Mouse (Mus musculus) cerebellum, adult 2 months (tissue): ENCODE measurements at regions not wholly inside any gene's neighbourhood (a gene's known extent, or its start where the extent isn't known, plus 50 kb on each side); places are given as distances from the start of the nearest gene placed in this dataset.
A peak's percentile ranks its signal among the peaks of the same experiment; 100 is the strongest.

Source experiments
- DNase-seq, 2 experiments: peaks; one replicate each; pipeline ENCODE4 v3.0.0; 2021
- H3K27ac ChIP-seq: fragments of 200-500 bp; 2 replicates; pipeline ENCODE4 v1.5.1; 2012; ENCODE audit warnings: low read length, control low read depth, inconsistent platforms; ENCODE audit not compliant: insufficient read depth
- H3K27me3 ChIP-seq: fragments of 200-500 bp; 2 replicates; pipeline ENCODE4 v1.6.1; 2012; ENCODE audit warnings: inconsistent platforms, mild to moderate bottlenecking, low read length, moderate library complexity; ENCODE audit not compliant: control insufficient read depth, insufficient read depth
- H3K4me1 ChIP-seq: fragments of 200-500 bp; 2 replicates; pipeline ENCODE4 v1.6.1; 2011; ENCODE audit warnings: low read length; ENCODE audit not compliant: control insufficient read depth, insufficient read depth
- H3K4me3 ChIP-seq: fragments of 200-500 bp; replicated peaks from 2 replicates; pipeline ENCODE3; 2011; ENCODE audit warnings: mild to moderate bottlenecking, low read depth, low read length, control low read depth; ENCODE audit not compliant: insufficient read depth
- CTCF ChIP-seq: fragments of 200-500 bp; IDR thresholded peaks from 2 replicates; pipeline ENCODE4 v1.5.1; 2011; ENCODE audit warnings: low read depth, mild to moderate bottlenecking, control low read depth, low read length, moderate library complexity, borderline replicate concordance; ENCODE audit not compliant: insufficient read depth
- POLR2A ChIP-seq: fragments of 200-500 bp; IDR thresholded peaks from 2 replicates; pipeline ENCODE4 v1.6.1; 2011; ENCODE audit warnings: low read length, control low read depth, borderline replicate concordance; ENCODE audit not compliant: insufficient read depth
- WGBS: fragments of 180-500 bp; shearing (Covaris S2); methylation state at CpG from one replicate; pipeline ENCODE4 v1.1.7; 2018; 5-methylcytosine and 5-hydroxymethylcytosine counted together

GRCm38 (mm10) chr5:136626142-136626771 lies 59.0 kb upstream of the Cux1 start:
- 51% methylated on average over 4 of the region's 4 CpGs for WGBS
- DNase-seq = no peak
- Histone ChIP-seq H3K4me1 (no peaks in the 10 kb centered on the region; the same call in 1 of the 2 replicates), H3K27me3 (no peaks in the 10 kb centered on the region), H3K27ac (no peak overlapping the region), H3K4me3 (no peak overlapping the region)
- TF ChIP-seq CTCF = no peak
- no peak for TF ChIP-seq POLR2A

GRCm38 (mm10) chr5:136626891-136627290 lies 59.6 kb upstream of the Cux1 start:
- TF ChIP-seq CTCF = no peak
- TF ChIP-seq POLR2A = no peak
- WGBS = 65% methylated on average over 2 of the region's 2 CpGs
- H3K4me3 ChIP-seq = no peak overlapping the region

GRCm38 (mm10) chr5:136627671-136628292 lies 60.5 kb upstream of the Cux1 start:
- no peaks in the 10 kb centered on the region; the same call in 1 of the 2 replicates for H3K4me1 ChIP-seq
- TF ChIP-seq POLR2A = no peak
- TF ChIP-seq CTCF = no peak
- no peak overlapping the region for H3K4me3 ChIP-seq
- 22% methylated on average over 11 of the region's 11 CpGs for WGBS
- H3K27me3 ChIP-seq = no peaks in the 10 kb centered on the region
- no peak overlapping the region for H3K27ac ChIP-seq
- peak; percentile 17 to 30 for DNase-seq

More at GRCm38 (mm10) chr5:136626891-136627290, 59.6 kb upstream of the Cux1 start:
- Histone ChIP-seq H3K27me3 (no peaks in the 10 kb centered on the region), H3K4me1 (no peaks in the 10 kb centered on the region; the same call in 1 of the 2 replicates), H3K27ac (no peak overlapping the region)
- DNase-seq = no peak

- TF ChIP-seq CTCF (no peak), POLR2A (no peak)
- Histone ChIP-seq H3K27ac (no peak overlapping the region), H3K4me3 (no peak overlapping the region), H3K27me3 (no peaks in the 10 kb centered on the region), H3K4me1 (no peaks in the 10 kb centered on the region; the same call in 1 of the 2 replicates)
- DNase-seq = no peak
- WGBS = 93% methylated on average over 5 of the region's 5 CpGs
Observed at GRCm38 (mm10) chr5:136628502-136628901, 61.2 kb upstream of the Cux1 start.

- Histone ChIP-seq H3K27ac (no peak overlapping the region), H3K4me1 (no peaks in the 10 kb centered on the region; the same call in 1 of the 2 replicates), H3K27me3 (no peaks in the 10 kb centered on the region), H3K4me3 (no peak overlapping the region)
- TF ChIP-seq POLR2A (no peak), CTCF (no peak)
- no peak for DNase-seq
- 96% methylated on average over 5 of the region's 5 CpGs for WGBS
Observed at GRCm38 (mm10) chr5:136632286-136632685, 60.7 kb upstream of the Myl10 start.

GRCm38 (mm10) chr5:136633901-136634300 lies 59.0 kb upstream of the Myl10 start:
- Histone ChIP-seq H3K27me3 (no peaks in the 10 kb centered on the region; the same call in 1 of the 2 replicates), H3K4me3 (no peak overlapping the region), H3K27ac (no peak overlapping the region), H3K4me1 (no peaks in the 10 kb centered on the region)
- no peak for DNase-seq
- 54% methylated on average over 6 of the region's 6 CpGs for WGBS
- TF ChIP-seq POLR2A (no peak), CTCF (no peak)

GRCm38 (mm10) chr5:136635119-136635518 lies 57.8 kb upstream of the Myl10 start:
- TF ChIP-seq POLR2A (no peak), CTCF (no peak)
- no peak overlapping the region for H3K27ac ChIP-seq
- H3K4me3 ChIP-seq = no peak overlapping the region
- DNase-seq = no peak
- H3K4me1 ChIP-seq = no peaks in the 10 kb centered on the region
- 92% methylated on average over 2 of the region's 2 CpGs for WGBS
- H3K27me3 ChIP-seq = no peaks in the 10 kb centered on the region; the same call in 1 of the 2 replicates

- Histone ChIP-seq H3K4me1 (no peaks in the 10 kb centered on the region), H3K4me3 (no peak overlapping the region), H3K27ac (no peak overlapping the region), H3K27me3 (no peaks in the 10 kb centered on the region; the same call in 1 of the 2 replicates)
- WGBS = 69% methylated on average over 1 of the region's 1 CpGs
- no peak for DNase-seq
- TF ChIP-seq POLR2A = no peak
Observed at GRCm38 (mm10) chr5:136636476-136636875, 56.5 kb upstream of the Myl10 start.

GRCm38 (mm10) chr5:136637872-136638271 lies 55.1 kb upstream of the Myl10 start:
- Histone ChIP-seq H3K4me3 (no peak overlapping the region), H3K27me3 (no peaks in the 10 kb centered on the region; the same call in 1 of the 2 replicates), H3K27ac (no peak overlapping the region), H3K4me1 (no peaks in the 10 kb centered on the region)
- TF ChIP-seq CTCF = no peak
- no peak for TF ChIP-seq POLR2A
- WGBS = 67% methylated on average over 11 of the region's 11 CpGs
- no peak for DNase-seq
